Mouse (Mus musculus) bone marrow macrophage, adult 2 months (primary cell): ENCODE results near the gene Trim2.

ENCODE experiments used
- CTCF ChIP-seq: IDR thresholded peaks from 2 replicates; pipeline ENCODE4 v1.5.1; 2012; ENCODE audit warnings: low read depth, mild to moderate bottlenecking, low read length, moderate library complexity
- POLR2A ChIP-seq: IDR thresholded peaks from 2 replicates; pipeline ENCODE4 v1.6.1; 2012; ENCODE audit warnings: mild to moderate bottlenecking, low read depth, low read length, borderline replicate concordance

DNA sequence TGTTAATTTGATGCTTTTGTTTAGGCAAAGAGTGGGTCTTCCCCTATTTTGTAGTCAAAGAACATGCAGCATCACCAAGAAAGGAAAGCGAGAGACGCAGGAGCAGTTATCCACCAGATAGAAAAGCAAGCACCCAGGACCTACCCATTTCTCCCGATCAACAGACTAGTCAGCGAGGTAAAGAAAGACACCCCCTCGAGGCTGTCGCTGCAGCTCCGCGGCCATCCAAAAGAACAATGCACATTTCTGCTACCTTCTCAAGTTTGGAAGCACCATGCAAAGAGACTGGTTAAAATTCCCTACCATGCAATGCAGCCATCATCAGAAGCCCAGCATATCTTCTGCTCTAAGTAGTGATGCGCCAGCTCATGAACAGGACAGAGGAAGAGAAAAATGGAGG is 86.4 kb downstream of the Trim2 start:
- TF ChIP-seq POLR2A (no peak), CTCF (no peak)
